Mouse (Mus musculus) cerebellum, adult 2 months (tissue): Measurements from ENCODE around the gene Olfr64. TPM values are rescaled to one million over a fixed set of nuclear protein-coding genes. Genes with fewer than 3 reads are reported as not detected.

Experiments
- DNase-seq, 2 experiments: peaks; one replicate each; pipeline ENCODE4 v3.0.0; 2021
- H3K27ac ChIP-seq: fragments of 200-500 bp; 2 replicates; pipeline ENCODE4 v1.5.1; 2012; ENCODE audit warnings: low read length, control low read depth, inconsistent platforms; ENCODE audit not compliant: insufficient read depth
- H3K27me3 ChIP-seq: fragments of 200-500 bp; 2 replicates; pipeline ENCODE4 v1.6.1; 2012; ENCODE audit warnings: inconsistent platforms, mild to moderate bottlenecking, low read length, moderate library complexity; ENCODE audit not compliant: control insufficient read depth, insufficient read depth
- H3K4me1 ChIP-seq: fragments of 200-500 bp; 2 replicates; pipeline ENCODE4 v1.6.1; 2011; ENCODE audit warnings: low read length; ENCODE audit not compliant: control insufficient read depth, insufficient read depth
- H3K4me3 ChIP-seq: fragments of 200-500 bp; replicated peaks from 2 replicates; pipeline ENCODE3; 2011; ENCODE audit warnings: mild to moderate bottlenecking, low read depth, low read length, control low read depth; ENCODE audit not compliant: insufficient read depth
- CTCF ChIP-seq: fragments of 200-500 bp; IDR thresholded peaks from 2 replicates; pipeline ENCODE4 v1.5.1; 2011; ENCODE audit warnings: low read depth, mild to moderate bottlenecking, control low read depth, low read length, moderate library complexity, borderline replicate concordance; ENCODE audit not compliant: insufficient read depth
- POLR2A ChIP-seq: fragments of 200-500 bp; IDR thresholded peaks from 2 replicates; pipeline ENCODE4 v1.6.1; 2011; ENCODE audit warnings: low read length, control low read depth, borderline replicate concordance; ENCODE audit not compliant: insufficient read depth
- WGBS: fragments of 180-500 bp; shearing (Covaris S2); methylation state at CpG from one replicate; pipeline ENCODE4 v1.1.7; 2018; 5-methylcytosine and 5-hydroxymethylcytosine counted together
- polyA plus RNA-seq: library from polyadenylated mRNA; depleted of rRNA; stranded (reverse); fragments of >200 nt; gene quantifications from 2 replicates; pipeline ENCODE4 v1.2.3, GENCODE M21; 2012

The Olfr64 gene
- polyA plus RNA-seq, 1 experiment: not detected

- Histone ChIP-seq H3K4me1 (no peaks in the 10 kb centered on the region), H3K27me3 (no peaks in the 10 kb centered on the region), H3K4me3 (no peak overlapping the region), H3K27ac (no peak overlapping the region)
- DNase-seq: no peak
- 82% methylated on average over 2 of the region's 2 CpGs for WGBS
- TF ChIP-seq POLR2A: no peak
- TF ChIP-seq CTCF: no peak
Measured at GRCm38 (mm10) chr7:103877093-103877492, 17.2 kb downstream of the Olfr64 start.

- H3K27ac ChIP-seq: no peak overlapping the region
- H3K27me3 ChIP-seq: no peaks in the 10 kb centered on the region
- no peak for DNase-seq
- H3K4me3 ChIP-seq: no peak overlapping the region
- TF ChIP-seq POLR2A (no peak), CTCF (no peak)
- no peaks in the 10 kb centered on the region for H3K4me1 ChIP-seq
- WGBS: 47% methylated on average over 5 of the region's 5 CpGs
Measured at GRCm38 (mm10) chr7:103874451-103874850, 19.8 kb downstream of the Olfr64 start.

- no peak for TF ChIP-seq CTCF
- no peak for TF ChIP-seq POLR2A
- no peak overlapping the region for H3K27ac ChIP-seq
- H3K27me3 ChIP-seq: no peaks in the 10 kb centered on the region
- H3K4me3 ChIP-seq: no peak overlapping the region
- WGBS: 0% methylated on average over 1 of the region's 1 CpGs
- H3K4me1 ChIP-seq: no peaks in the 10 kb centered on the region
- DNase-seq: no peak
Measured at GRCm38 (mm10) chr7:103873064-103873463, 21.2 kb downstream of the Olfr64 start.

GRCm38 (mm10) chr7:103870667-103871066 is 23.6 kb downstream of the Olfr64 start:
- H3K27ac ChIP-seq: no peak overlapping the region
- DNase-seq: no peak
- no peak overlapping the region for H3K4me3 ChIP-seq
- no peaks in the 10 kb centered on the region for H3K4me1 ChIP-seq
- no peaks in the 10 kb centered on the region for H3K27me3 ChIP-seq
- TF ChIP-seq CTCF (no peak), POLR2A (no peak)

GRCm38 (mm10) chr7:103865716-103866115 is 28.6 kb downstream of the Olfr64 start:
- TF ChIP-seq POLR2A (no peak), CTCF (no peak)
- Histone ChIP-seq H3K4me1 (no peaks in the 10 kb centered on the region), H3K27me3 (no peaks in the 10 kb centered on the region), H3K4me3 (no peak overlapping the region), H3K27ac (no peak overlapping the region)
- DNase-seq: no peak

GRCm38 (mm10) chr7:103861531-103861930 is 32.8 kb downstream of the Olfr64 start:
- H3K4me1 ChIP-seq: no peaks in the 10 kb centered on the region
- WGBS: 78% methylated on average over 3 of the region's 3 CpGs
- no peak overlapping the region for H3K4me3 ChIP-seq
- H3K27ac ChIP-seq: no peak overlapping the region
- no peaks in the 10 kb centered on the region for H3K27me3 ChIP-seq
- TF ChIP-seq CTCF (no peak), POLR2A (no peak)
- no peak for DNase-seq

- Histone ChIP-seq H3K4me3 (no peak overlapping the region), H3K27ac (no peak overlapping the region), H3K4me1 (no peaks in the 10 kb centered on the region), H3K27me3 (no peaks in the 10 kb centered on the region)
- DNase-seq: no peak
- TF ChIP-seq POLR2A: no peak
- TF ChIP-seq CTCF: no peak
- WGBS: 55% methylated on average over 1 of the region's 1 CpGs
Measured at GRCm38 (mm10) chr7:103860855-103861254, 33.4 kb downstream of the Olfr64 start.

GRCm38 (mm10) chr7:103859076-103859475 is 35.2 kb downstream of the Olfr64 start:
- no peaks in the 10 kb centered on the region for H3K27me3 ChIP-seq
- 60% methylated on average over 2 of the region's 2 CpGs for WGBS
- H3K27ac ChIP-seq: no peak overlapping the region
- no peaks in the 10 kb centered on the region for H3K4me1 ChIP-seq
- DNase-seq: no peak
- no peak for TF ChIP-seq CTCF
- no peak for TF ChIP-seq POLR2A
- no peak overlapping the region for H3K4me3 ChIP-seq
